Mouse (Mus musculus): ENCODE measurements at regions not wholly inside any gene's neighbourhood (a gene's known extent, or its start where the extent isn't known, plus 50 kb on each side); places are given as distances from the start of the nearest gene placed in this dataset.

- TF ChIP-seq POLR2A (IDR thresholded peaks at IDR 0.05; ENCODE audit: borderline replicate concordance, extremely low read depth, low read depth, low read length), result no peak
- TF ChIP-seq CTCF (IDR thresholded peaks at IDR 0.05; ENCODE audit: insufficient read depth, low read length), result no peak
- peaks cover 4% of the 10 kb centered on the region for H3K4me1 ChIP-seq (ENCODE audit: control insufficient read depth, insufficient read depth, low read length)
- no peak overlapping the region for H3K4me3 ChIP-seq (replicated peaks; ENCODE audit: extremely low read depth, low read depth, low read length)
- DNase-seq, result no peak
- WGBS, result 90% methylated on average over 2 of the region's 2 CpGs
These were observed 102.0 kb downstream of the Dad1 start for GRCm38 (mm10) chr14:54151921-54152320.

GRCm38 (mm10) chr14:54151272-54151671 is 102.6 kb downstream of the Dad1 start:
- 81% methylated on average over 3 of the region's 3 CpGs for WGBS
- Histone ChIP-seq H3K4me1 (ENCODE audit: control insufficient read depth, insufficient read depth, low read length) (peaks cover 4% of the 10 kb centered on the region), H3K4me3 (replicated peaks; ENCODE audit: extremely low read depth, low read depth, low read length) (no peak overlapping the region)
- DNase-seq, result no peak
- TF ChIP-seq POLR2A (IDR thresholded peaks at IDR 0.05; ENCODE audit: borderline replicate concordance, extremely low read depth, low read depth, low read length) (no peak), CTCF (IDR thresholded peaks at IDR 0.05; ENCODE audit: insufficient read depth, low read length) (no peak)

DNA sequence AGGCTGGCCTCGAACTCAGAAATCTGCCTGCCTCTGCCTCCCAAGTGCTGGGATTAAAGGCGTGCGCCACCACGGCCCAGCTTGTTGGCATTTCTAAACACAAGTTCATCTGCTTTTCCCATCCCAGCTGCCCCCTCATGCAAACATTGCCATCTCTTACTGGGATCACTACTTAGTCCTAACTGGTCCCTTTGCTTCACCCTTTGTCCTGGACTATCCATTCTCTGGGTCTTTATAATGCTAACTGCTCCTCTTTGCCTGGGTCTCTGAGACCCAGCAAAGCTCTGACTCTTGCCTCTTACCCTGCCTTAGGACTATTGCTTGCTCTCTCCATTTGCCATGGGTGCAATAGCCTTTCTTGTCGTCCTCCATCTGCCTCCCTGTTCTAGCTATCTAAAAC is 103.7 kb downstream of the Dad1 start:
- Histone ChIP-seq H3K4me1 (ENCODE audit: control insufficient read depth, insufficient read depth, low read length) (peaks cover 4% of the 10 kb centered on the region), H3K4me3 (replicated peaks; ENCODE audit: extremely low read depth, low read depth, low read length) (no peak overlapping the region)
- no peak for TF ChIP-seq CTCF (IDR thresholded peaks at IDR 0.05; ENCODE audit: insufficient read depth, low read length)
- TF ChIP-seq POLR2A (IDR thresholded peaks at IDR 0.05; ENCODE audit: borderline replicate concordance, extremely low read depth, low read depth, low read length), result no peak
- DNase-seq, result no peak
- 92% methylated on average over 5 of the region's 5 CpGs for WGBS

DNA sequence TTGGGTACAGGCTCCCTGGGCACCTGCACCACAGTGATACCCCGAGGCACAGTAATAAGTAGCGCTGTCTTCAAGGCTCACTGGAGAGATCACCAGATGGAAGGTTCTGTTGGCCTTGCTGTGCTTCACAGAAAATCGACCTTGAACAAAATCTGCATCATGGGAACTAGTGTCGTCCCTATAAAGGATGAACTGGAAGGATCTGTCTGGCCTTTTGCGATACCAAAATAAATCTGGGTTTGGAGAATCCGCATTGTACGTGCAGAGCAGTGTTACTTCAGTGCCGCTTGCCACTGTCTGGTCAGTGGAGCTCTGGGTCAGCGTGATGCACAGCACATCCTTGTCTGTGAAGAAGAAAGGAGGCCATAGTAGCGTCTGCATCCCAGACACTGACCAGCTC is 105.3 kb downstream of the Dad1 start:
- Histone ChIP-seq H3K4me1 (ENCODE audit: control insufficient read depth, insufficient read depth, low read length) (peaks cover 4% of the 10 kb centered on the region), H3K4me3 (replicated peaks; ENCODE audit: extremely low read depth, low read depth, low read length) (no peak overlapping the region)
- no peak for DNase-seq
- 94% methylated on average over 10 of the region's 10 CpGs for WGBS
- no peak for TF ChIP-seq CTCF (IDR thresholded peaks at IDR 0.05; ENCODE audit: insufficient read depth, low read length)

DNA sequence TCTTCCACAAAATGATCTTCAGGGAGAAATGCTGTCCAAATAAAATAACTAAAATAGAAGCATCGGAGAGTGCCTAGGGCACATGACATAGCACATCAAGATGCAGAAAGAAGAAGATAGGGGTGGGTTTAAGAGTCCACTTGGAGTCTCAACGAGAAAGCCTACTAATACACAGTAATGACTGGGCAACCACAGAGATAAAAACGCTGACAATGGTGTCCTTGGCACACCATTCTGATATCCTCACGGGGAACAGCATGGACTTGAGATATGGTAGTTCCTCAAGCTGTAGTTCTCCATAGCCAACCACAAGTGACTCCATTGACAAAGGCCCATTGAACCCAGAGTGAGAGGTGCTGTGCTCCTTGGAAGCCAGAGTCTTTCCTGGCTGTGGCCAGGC is 105.8 kb downstream of the Dad1 start:
- Histone ChIP-seq H3K4me3 (replicated peaks; ENCODE audit: extremely low read depth, low read depth, low read length) (no peak overlapping the region), H3K4me1 (ENCODE audit: control insufficient read depth, insufficient read depth, low read length) (peaks cover 4% of the 10 kb centered on the region)
- TF ChIP-seq CTCF (IDR thresholded peaks at IDR 0.05; ENCODE audit: insufficient read depth, low read length), result no peak
- TF ChIP-seq POLR2A (IDR thresholded peaks at IDR 0.05; ENCODE audit: borderline replicate concordance, extremely low read depth, low read depth, low read length), result no peak
- WGBS, result 81% methylated on average over 4 of the region's 4 CpGs
- no peak for DNase-seq

DNA sequence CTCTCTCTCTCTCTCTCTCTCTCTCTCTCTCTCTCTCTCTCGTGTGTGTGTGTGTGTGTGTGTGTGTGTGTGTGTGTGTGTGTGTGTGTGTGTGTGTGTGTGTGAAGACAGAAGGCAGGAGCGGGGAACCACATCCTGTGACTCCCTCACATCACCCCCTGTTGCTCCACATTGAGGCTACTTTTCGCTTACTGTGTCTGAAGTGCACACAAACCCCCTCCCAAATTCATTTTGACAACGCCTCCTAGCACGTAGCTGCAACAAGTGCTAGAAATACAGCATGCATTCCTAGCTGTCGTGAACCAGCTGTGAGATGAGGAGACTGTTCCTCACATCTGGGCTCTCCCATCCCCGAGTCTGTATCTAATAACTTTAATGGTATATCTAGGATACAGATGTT is 106.4 kb downstream of the Dad1 start:
- no peak for DNase-seq
- H3K4me1 ChIP-seq (ENCODE audit: control insufficient read depth, insufficient read depth, low read length), result peaks cover 2% of the 10 kb centered on the region
- H3K4me3 ChIP-seq (replicated peaks; ENCODE audit: extremely low read depth, low read depth, low read length), result no peak overlapping the region
- TF ChIP-seq CTCF (IDR thresholded peaks at IDR 0.05; ENCODE audit: insufficient read depth, low read length) (no peak), POLR2A (IDR thresholded peaks at IDR 0.05; ENCODE audit: borderline replicate concordance, extremely low read depth, low read depth, low read length) (no peak)
- WGBS, result 81% methylated on average over 6 of the region's 7 CpGs

DNA sequence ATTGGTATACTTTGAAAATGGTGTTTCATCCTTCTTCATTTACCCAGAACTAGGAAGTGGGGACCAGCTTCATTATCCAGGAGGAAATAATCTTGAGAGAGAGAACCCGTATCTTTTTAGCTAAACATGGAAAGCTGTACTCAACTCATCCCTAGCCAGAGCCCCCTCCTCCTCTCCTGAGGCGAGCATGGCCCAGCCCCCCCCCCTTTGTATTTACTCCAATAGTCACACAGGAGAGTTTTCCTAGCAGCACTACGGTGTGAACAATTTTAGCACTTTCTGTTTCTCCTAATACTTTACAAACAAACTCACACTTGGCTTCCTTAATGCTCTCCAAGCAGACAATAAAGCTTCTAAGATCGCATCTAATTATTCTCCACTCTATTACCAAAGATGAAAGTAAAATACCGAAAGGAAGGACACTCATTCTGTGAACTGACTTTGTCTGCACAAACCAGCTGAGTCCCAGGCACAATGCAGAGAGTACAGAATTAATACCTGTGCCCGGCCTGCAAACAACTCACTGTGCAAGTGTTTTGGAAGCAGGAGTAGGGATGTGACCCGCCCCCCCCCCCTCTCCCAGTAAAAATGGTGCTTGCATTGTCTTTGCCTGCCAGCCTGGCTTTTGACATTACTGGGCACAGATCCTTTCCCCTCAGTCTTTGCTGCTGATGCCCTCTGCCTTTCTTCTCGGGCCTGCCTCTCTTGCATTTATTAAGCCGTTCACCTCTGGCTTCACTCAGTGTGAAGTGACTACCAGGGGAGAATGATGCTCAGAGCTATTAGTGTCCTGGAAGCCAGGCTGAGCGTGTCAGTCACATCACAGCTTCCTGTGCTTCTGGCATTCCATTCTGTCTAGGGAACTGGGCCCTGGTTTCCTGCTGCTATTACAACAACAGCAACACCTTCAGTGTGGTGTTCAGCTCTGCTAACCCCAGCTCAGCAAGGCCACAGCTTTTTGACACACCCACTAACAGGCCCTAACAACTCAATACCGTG is 107.9 kb downstream of the Dad1 start:
- TF ChIP-seq CTCF (IDR thresholded peaks at IDR 0.05; ENCODE audit: insufficient read depth, low read length), result no peak
- no peak for TF ChIP-seq POLR2A (IDR thresholded peaks at IDR 0.05; ENCODE audit: borderline replicate concordance, extremely low read depth, low read depth, low read length)
- no peak for DNase-seq
- Histone ChIP-seq H3K4me3 (replicated peaks; ENCODE audit: extremely low read depth, low read depth, low read length) (no peak overlapping the region), H3K4me1 (ENCODE audit: control insufficient read depth, insufficient read depth, low read length) (no peaks in the 10 kb centered on the region)
- WGBS, result 35% methylated on average over 11 of the region's 11 CpGs

DNA sequence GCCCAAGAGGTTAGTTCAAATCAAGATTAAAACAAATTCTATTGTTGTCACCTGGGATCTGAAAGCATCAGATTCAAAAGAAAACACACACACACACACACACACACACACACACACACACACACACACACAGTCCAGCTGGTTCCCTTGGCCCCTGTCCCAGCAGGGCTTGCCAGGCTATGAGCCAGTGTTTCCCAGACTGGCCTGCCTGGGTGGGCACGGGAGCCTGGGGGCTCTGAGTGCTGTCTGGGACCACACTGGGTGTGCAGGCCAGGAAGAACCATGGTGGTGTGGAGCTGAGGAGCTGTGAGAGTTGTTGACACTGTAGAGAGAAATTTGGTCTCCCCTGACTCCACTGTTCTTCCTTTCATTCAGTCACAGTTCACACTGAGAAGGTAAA is 110.1 kb downstream of the Dad1 start:
- 35% methylated on average over 1 of the region's 1 CpGs for WGBS
- DNase-seq, result no peak
- Histone ChIP-seq H3K4me1 (ENCODE audit: control insufficient read depth, insufficient read depth, low read length) (no peaks in the 10 kb centered on the region), H3K4me3 (replicated peaks; ENCODE audit: extremely low read depth, low read depth, low read length) (no peak overlapping the region)
- TF ChIP-seq POLR2A (IDR thresholded peaks at IDR 0.05; ENCODE audit: borderline replicate concordance, extremely low read depth, low read depth, low read length), result no peak
- TF ChIP-seq CTCF (IDR thresholded peaks at IDR 0.05; ENCODE audit: insufficient read depth, low read length), result no peak

DNA sequence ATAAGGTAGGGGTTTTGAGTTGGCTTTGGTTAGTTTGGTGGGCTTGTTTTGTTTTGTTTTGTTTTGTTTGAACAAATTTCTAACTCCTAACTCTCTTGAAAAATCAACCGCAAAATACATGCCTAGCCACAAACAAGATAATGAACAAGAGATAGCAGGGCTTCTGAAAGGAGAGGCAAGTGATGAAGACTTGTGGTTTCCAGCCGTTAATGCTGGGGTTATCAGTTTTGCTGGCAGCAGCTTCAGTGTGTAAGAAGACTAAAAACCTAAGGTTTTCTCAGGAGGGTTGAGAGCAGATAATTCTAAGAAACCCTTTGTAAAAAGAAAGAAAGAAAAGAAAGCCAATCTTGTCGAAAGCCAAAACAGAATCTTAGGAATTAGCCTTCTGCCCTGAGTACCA is 115.6 kb downstream of the Dad1 start:
- TF ChIP-seq CTCF (IDR thresholded peaks at IDR 0.05; ENCODE audit: insufficient read depth, low read length) (no peak), POLR2A (IDR thresholded peaks at IDR 0.05; ENCODE audit: borderline replicate concordance, extremely low read depth, low read depth, low read length) (no peak)
- 68% methylated on average over 3 of the region's 3 CpGs for WGBS
- no peak overlapping the region for H3K4me3 ChIP-seq (replicated peaks; ENCODE audit: extremely low read depth, low read depth, low read length)
- no peaks in the 10 kb centered on the region for H3K4me1 ChIP-seq (ENCODE audit: control insufficient read depth, insufficient read depth, low read length)
- DNase-seq, result no peak

DNA sequence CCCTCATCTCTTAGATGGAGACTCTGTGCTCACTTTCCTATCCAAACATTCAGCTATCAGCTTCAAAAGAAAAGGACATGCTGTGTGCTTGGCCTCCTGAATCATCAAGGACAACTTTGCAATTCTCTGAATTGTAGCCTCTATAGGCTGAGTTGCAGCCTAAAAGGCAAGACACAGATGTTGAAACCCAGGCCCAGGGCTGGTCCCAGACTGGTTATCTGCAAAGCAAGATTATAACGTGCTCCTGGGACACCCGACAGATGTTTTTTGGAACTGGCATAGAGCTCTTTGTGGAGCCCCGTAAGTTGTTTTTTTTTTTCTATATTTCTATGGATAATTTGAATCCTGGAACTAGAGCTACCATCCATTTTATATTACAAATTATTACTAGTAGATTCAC is 117.4 kb downstream of the Dad1 start:
- no peak for TF ChIP-seq CTCF (IDR thresholded peaks at IDR 0.05; ENCODE audit: insufficient read depth, low read length)
- TF ChIP-seq POLR2A (IDR thresholded peaks at IDR 0.05; ENCODE audit: borderline replicate concordance, extremely low read depth, low read depth, low read length), result no peak
- Histone ChIP-seq H3K4me1 (ENCODE audit: control insufficient read depth, insufficient read depth, low read length) (no peaks in the 10 kb centered on the region), H3K4me3 (replicated peaks; ENCODE audit: extremely low read depth, low read depth, low read length) (no peak overlapping the region)
- WGBS, result 85% methylated on average over 3 of the region's 3 CpGs
- DNase-seq, result no peak
